Comparison of ENCODE assay signal across 8 mouse cellular contexts in the genomic region with DNA sequence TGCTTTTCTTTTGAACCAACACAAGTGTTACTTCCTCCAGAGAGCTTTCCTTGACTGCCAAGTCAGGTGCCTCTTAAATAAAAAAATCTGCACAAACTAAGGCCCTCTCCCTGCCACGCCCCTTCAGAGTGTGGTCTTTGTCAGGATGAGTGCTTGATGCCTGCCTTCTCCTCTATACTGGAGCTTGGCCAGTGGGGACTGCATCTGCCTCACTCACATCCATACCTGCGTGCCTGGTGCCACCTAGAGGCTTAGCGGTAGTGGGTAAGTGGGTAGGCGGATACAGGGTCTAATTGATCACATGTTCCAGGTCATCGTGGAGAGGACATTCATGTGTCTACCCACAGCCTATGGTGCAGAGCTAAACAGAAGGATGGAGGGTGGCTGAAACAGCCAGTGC. TPM values are rescaled to one million over a fixed set of nuclear protein-coding genes. Genes with fewer than 3 reads are reported as not detected.
DNase-seq lines count a peak whose midpoint lies in the region; ATAC-seq and TF ChIP-seq lines count a peak whose summit lies in the region.

No protein-coding gene starts in this region.

- WGBS in hindbrain, postnatal 0 days, result 61% methylated on average over 5 of the region's 5 CpGs
- WGBS in hindbrain, embryonic 12.5 days, result 54% methylated on average over 5 of the region's 5 CpGs

- DNase-seq in hindbrain, postnatal 0 days (ENCODE audit: low spot score), result peak; percentile 17
- peak; percentile 8 for DNase-seq in G1E (ENCODE audit: low spot score)
- DNase-seq in lung, postnatal 4 days, result peak; percentile 42 to 48
- no peak for DNase-seq in c-Kit-positive CD71-positive TER-119-positive erythroid progenitor cells, embryonic 14.5 days (ENCODE audit: low spot score)
- DNase-seq in urinary bladder, adult 18-20 months (ENCODE audit: low spot score in 2 of 2), result no peak
- DNase-seq in left cerebral cortex, postnatal 36 days (ENCODE audit: low spot score in 2 of 2), result no peak

- no peaks in the 10 kb centered on the region for H3K9me3 ChIP-seq in hindbrain, postnatal 0 days (ENCODE audit: low read length)
- no peaks in the 10 kb centered on the region for H3K9me3 ChIP-seq in hindbrain, embryonic 12.5 days (replicated peaks)
- H3K9me3 ChIP-seq in G1E (replicated peaks), result no peaks in the 10 kb centered on the region

- intact Hi-C loops in left cerebral cortex, postnatal 36 days (cut with DNase I), result no loop called here

- H3K9ac ChIP-seq in hindbrain, postnatal 0 days (replicated peaks; ENCODE audit: low read length), result no peak overlapping the region
- no peak overlapping the region for H3K9ac ChIP-seq in hindbrain, embryonic 12.5 days

- TF ChIP-seq CTCF in hindbrain, postnatal 0 days (IDR thresholded peaks at IDR 0.05; ENCODE audit: low read depth), result peak; percentile 49
- no peak for TF ChIP-seq CTCF in G1E (IDR thresholded peaks at IDR 0.05; ENCODE audit: low read depth, low read length)
- TF ChIP-seq CTCF in embryonic fibroblast, embryonic 13.5 days (IDR thresholded peaks at IDR 0.05; ENCODE audit: borderline replicate concordance, insufficient read depth, low read length), result peak; percentile 31; the same call in 1 of the 2 replicates

- no peaks in the 10 kb centered on the region for H3K4me1 ChIP-seq in hindbrain, postnatal 0 days (ENCODE audit: insufficient read depth, low read length)
- H3K4me1 ChIP-seq in hindbrain, embryonic 12.5 days, result no peaks in the 10 kb centered on the region
- no peaks in the 10 kb centered on the region for H3K4me1 ChIP-seq in G1E (ENCODE audit: insufficient read depth, low read depth, low read length)
- no peaks in the 10 kb centered on the region for H3K4me1 ChIP-seq in embryonic fibroblast, embryonic 13.5 days (ENCODE audit: control insufficient read depth, insufficient read depth, low read length)

- H3K36me3 ChIP-seq in hindbrain, postnatal 0 days (ENCODE audit: insufficient read depth, low read length), result no peaks in the 10 kb centered on the region
- no peaks in the 10 kb centered on the region for H3K36me3 ChIP-seq in hindbrain, embryonic 12.5 days
- H3K36me3 ChIP-seq in G1E (replicated peaks), result no peaks in the 10 kb centered on the region

- TF ChIP-seq POLR2A in embryonic fibroblast, embryonic 13.5 days (IDR thresholded peaks at IDR 0.05; ENCODE audit: low read depth, low read length), result no peak

- no peaks in the 10 kb centered on the region for H3K27me3 ChIP-seq in hindbrain, postnatal 0 days (ENCODE audit: insufficient read depth, low read length)
- no peaks in the 10 kb centered on the region for H3K27me3 ChIP-seq in hindbrain, embryonic 12.5 days
- H3K27me3 ChIP-seq in G1E (ENCODE audit: insufficient read depth, low read length), result peaks cover 34% of the 10 kb centered on the region

- H3K4me2 ChIP-seq in hindbrain, postnatal 0 days (ENCODE audit: low read depth, low read length), result no peak overlapping the region
- no peak overlapping the region for H3K4me2 ChIP-seq in hindbrain, embryonic 12.5 days (replicated peaks)

- 0 out of 2 replicates have a peak, but pooled peaks have one; percentile 49 for ATAC-seq in hindbrain, postnatal 0 days
- ATAC-seq in hindbrain, embryonic 12.5 days (ENCODE audit: low FRiP score), result no peak
- ATAC-seq in G1E (ENCODE audit: extremely low read depth, insufficient number of reproducible peaks, low FRiP score, poor library complexity, severe bottlenecking), result no peak

- no peak overlapping the region for H3K27ac ChIP-seq in hindbrain, postnatal 0 days
- H3K27ac ChIP-seq in hindbrain, embryonic 12.5 days, result no peak overlapping the region
- no peak overlapping the region for H3K27ac ChIP-seq in embryonic fibroblast, embryonic 13.5 days (ENCODE audit: insufficient read depth, low read length)

- no peak overlapping the region for H3K4me3 ChIP-seq in hindbrain, postnatal 0 days (ENCODE audit: low read length)
- H3K4me3 ChIP-seq in hindbrain, embryonic 12.5 days, result no peak overlapping the region
- no peak overlapping the region for H3K4me3 ChIP-seq in G1E (ENCODE audit: low read depth, low read length)
- H3K4me3 ChIP-seq in embryonic fibroblast, embryonic 13.5 days (ENCODE audit: insufficient read depth, low read length), result no peak overlapping the region

RNA-seq across cellular contexts. Expression of gene Efcab8, which starts 15.4 kb away (rescaled TPM):
- not detected in 2 replicates for total RNA-seq in hindbrain, postnatal 0 days (2014; rRNA removed)
- polyA plus RNA-seq in hindbrain, postnatal 0 days (2015; fragmentation: Nextera tagmentation; extraction: Ambion mirVana), result 0.04 TPM in 1 of 2 replicates, not detected in the other
- 0.07 TPM in 1 of 2 replicates, not detected in the other for polyA plus RNA-seq in hindbrain, embryonic 12.5 days (2016; fragmentation: Nextera tagmentation; extraction: Ambion mirVana)
- total RNA-seq in G1E (2014; fragmentation: Nextera tagmentation) (0.15 TPM in 1 of 2 replicates, not detected in the other), G1E (2017) (0.12 and 0.44 TPM in 2 replicates)
- not detected in 2 replicates for polyA plus RNA-seq in G1E (2012)
- 0.32 and 0.72 TPM in 2 replicates for polyA plus RNA-seq in embryonic fibroblast, embryonic 13.5 days (2011; ENCODE audit: insufficient read length, low read depth, missing spikeins)
- total RNA-seq in left cerebral cortex, postnatal 36 days (2021), result under 1 TPM in 1 of 2 experiments, not detected in 1; 0.11 TPM

RNA-seq across cellular contexts. Expression of gene Mapre1, which starts 54.0 kb away (rescaled TPM):
- 75.0 and 82.8 TPM in 2 replicates for total RNA-seq in hindbrain, postnatal 0 days (2014; rRNA removed)
- polyA plus RNA-seq in hindbrain, postnatal 0 days (2015; fragmentation: Nextera tagmentation; extraction: Ambion mirVana), result 354 and 355 TPM in 2 replicates
- 369 and 427 TPM in 2 replicates for polyA plus RNA-seq in hindbrain, embryonic 12.5 days (2016; fragmentation: Nextera tagmentation; extraction: Ambion mirVana)
- total RNA-seq in G1E (2014; fragmentation: Nextera tagmentation) (89.8 and 98.7 TPM in 2 replicates), G1E (2017) (193 and 221 TPM in 2 replicates)
- 2.4 and 3.5 TPM in 2 replicates for polyA plus RNA-seq in G1E (2012)
- polyA plus RNA-seq in embryonic fibroblast, embryonic 13.5 days (2011; ENCODE audit: insufficient read length, low read depth, missing spikeins), result 170 and 199 TPM in 2 replicates
- total RNA-seq in left cerebral cortex, postnatal 36 days (2021), result 10 to 100 TPM; 75.0 to 88.2 TPM

Comparison
In these comparisons a context has a peak if more than half of its experiments do, and no peak if none do; other contexts are left out.
1. DNase-seq: peak in hindbrain, postnatal 0 days (single experiment), G1E (single experiment) and lung, postnatal 4 days (2 of 2); none in c-Kit-positive CD71-positive TER-119-positive erythroid progenitor cells, embryonic 14.5 days (single experiment), urinary bladder, adult 18-20 months (0 of 2) and left cerebral cortex, postnatal 36 days (0 of 2).
2. RNA of gene Mapre1, which starts 54.0 kb away (polyA plus RNA-seq): 369 to 427 TPM in hindbrain, embryonic 12.5 days, 354 to 355 TPM in hindbrain, postnatal 0 days and 170 to 199 TPM in embryonic fibroblast, embryonic 13.5 days; 2.4 to 3.5 TPM in G1E; every median in the first group is over 10 times any median in the second.